Mouse (Mus musculus): ENCODE data around the gene Cd83. TPM values are rescaled to one million over a fixed set of nuclear protein-coding genes. Genes with fewer than 3 reads are reported as not detected.
A peak's percentile ranks its signal among the peaks of the same experiment; 100 is the strongest.

The Cd83 gene
- total RNA-seq, 2 experiments from 2014 or later, result 0.33 to 1.3 TPM

- TF ChIP-seq CTCF (IDR thresholded peaks at IDR 0.05), result no peak
- intact Hi-C loops (cut with DNase I), result no loop called here
- Histone ChIP-seq H3K27ac (no peak overlapping the region), H3K4me3 (no peak overlapping the region)
- DNase-seq, result no peak
Observed at GRCm38 (mm10) chr13:43822306-43822705, 37.7 kb downstream of the Cd83 start.

DNA sequence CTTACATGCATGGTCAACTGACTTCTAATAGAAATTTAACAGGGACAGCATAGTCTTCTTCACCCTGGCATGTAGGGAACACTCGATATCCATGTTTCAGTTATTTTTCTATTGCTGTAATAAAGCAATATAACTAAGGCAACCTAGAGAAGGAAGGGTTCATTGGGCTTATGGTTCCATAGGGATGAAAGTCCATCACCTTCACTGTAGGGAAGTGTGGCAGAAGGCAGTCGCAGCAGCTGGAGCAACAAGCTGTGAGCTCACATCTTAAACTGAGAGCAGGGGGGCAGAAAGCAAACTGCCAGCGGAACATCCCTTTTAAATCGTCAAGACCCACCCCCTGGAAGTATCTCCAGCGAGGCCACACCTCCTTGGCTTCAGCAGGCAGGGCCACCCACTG lies 44.1 kb downstream of the Cd83 start:
- no peak overlapping the region for H3K4me3 ChIP-seq
- TF ChIP-seq CTCF (IDR thresholded peaks at IDR 0.05), result no peak
- no peak overlapping the region for H3K27ac ChIP-seq
- no peak for DNase-seq
- intact Hi-C loops (cut with DNase I), result no loop called here

DNA sequence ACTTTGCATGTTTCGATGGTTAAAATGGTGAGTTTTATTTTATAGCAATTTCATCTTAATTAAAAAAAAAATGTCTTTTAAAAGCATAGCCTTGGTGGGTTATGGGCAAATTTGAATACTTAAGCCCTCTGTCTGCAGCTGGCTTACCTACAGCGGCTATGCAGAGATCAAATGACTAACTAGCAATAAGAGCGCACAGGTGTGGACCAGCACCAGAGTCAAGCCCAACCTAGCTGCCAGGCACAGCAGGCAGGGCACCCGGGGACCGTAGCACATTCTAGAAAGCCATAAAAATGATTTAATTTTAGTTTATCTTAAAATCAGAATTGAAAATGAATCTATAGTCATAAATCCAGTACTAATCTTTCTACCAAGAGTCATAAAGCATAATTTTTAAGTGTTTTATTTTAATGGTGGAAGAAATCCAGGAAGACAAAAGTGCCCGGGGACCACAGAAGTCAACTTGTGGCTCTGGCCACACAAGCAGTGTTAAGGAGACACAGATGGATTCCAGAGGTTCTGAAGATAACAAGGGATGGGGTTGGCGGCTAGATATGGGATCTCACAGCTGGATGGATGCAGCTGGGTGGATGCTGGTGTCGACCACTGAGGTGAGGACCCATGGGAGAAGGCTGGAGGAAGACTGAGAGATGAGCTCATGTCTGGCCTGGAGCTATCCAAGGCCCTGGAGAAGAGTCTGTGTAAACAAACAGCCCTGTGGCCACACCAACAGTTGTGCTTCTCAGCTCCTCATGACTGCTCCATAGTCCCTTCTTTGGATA lies 46.5 kb downstream of the Cd83 start:
- peak; percentile 51 for DNase-seq
- Histone ChIP-seq H3K4me3 (no peak overlapping the region), H3K27ac (no peak overlapping the region)
- intact Hi-C loops (cut with DNase I), result no loop called here
- TF ChIP-seq CTCF (IDR thresholded peaks at IDR 0.05), result no peak

- Histone ChIP-seq H3K27ac (no peak overlapping the region), H3K4me3 (no peak overlapping the region)
- no peak for TF ChIP-seq CTCF (IDR thresholded peaks at IDR 0.05)
- intact Hi-C loops (cut with DNase I), result no loop called here
- no peak for DNase-seq
Observed at GRCm38 (mm10) chr13:43832731-43833130, 48.2 kb downstream of the Cd83 start.

GRCm38 (mm10) chr13:43836376-43836775 lies 51.8 kb downstream of the Cd83 start:
- no peak overlapping the region for H3K4me3 ChIP-seq
- DNase-seq, result peak; percentile 31
- intact Hi-C loops (cut with DNase I), result no loop called here
- H3K27ac ChIP-seq, result no peak overlapping the region
- TF ChIP-seq CTCF (IDR thresholded peaks at IDR 0.05), result no peak

DNA sequence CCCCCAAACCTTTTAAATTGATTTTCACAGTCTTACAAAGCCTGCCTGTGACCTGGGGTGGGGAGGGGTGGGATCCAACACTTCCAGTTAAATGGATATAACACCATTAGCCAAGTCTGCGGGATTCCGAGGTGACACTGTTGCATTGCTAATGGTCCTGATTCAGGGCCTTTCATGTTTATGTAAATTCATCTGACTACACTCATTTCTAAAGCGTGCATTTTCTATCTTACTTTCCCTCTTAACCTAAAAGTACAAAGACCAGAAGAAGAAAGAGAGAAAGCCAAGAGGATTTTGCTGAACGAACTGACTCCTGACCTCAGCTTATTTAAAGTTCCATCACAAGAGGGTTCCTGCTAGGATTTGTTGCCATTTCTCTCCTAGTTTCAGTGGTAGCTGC lies 53.2 kb downstream of the Cd83 start:
- Histone ChIP-seq H3K27ac (no peak overlapping the region), H3K4me3 (no peak overlapping the region)
- intact Hi-C loops (cut with DNase I), result no loop called here
- DNase-seq, result no peak
- TF ChIP-seq CTCF (IDR thresholded peaks at IDR 0.05), result no peak

DNA sequence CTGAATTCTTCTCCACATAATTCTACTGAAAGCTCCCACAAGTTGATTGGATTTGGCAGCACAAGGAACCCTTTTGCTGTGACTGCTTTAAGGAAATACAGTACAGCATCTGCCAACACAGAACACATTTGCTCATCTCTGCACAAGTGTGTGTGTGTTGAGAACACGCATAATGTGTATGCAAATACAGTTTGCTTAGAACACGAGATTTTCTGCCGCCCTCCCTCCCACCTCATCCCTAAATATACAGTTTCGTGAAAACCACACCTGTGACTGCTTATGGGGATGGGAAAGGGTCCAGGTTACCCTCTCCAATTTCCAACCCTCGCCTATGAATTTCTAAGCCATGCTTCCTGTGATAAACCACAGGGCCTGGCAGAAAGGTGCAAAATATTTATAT lies 60.6 kb downstream of the Cd83 start:
- no peak for TF ChIP-seq CTCF (IDR thresholded peaks at IDR 0.05)
- H3K27ac ChIP-seq, result no peak overlapping the region
- no peak for DNase-seq
- H3K4me3 ChIP-seq, result no peak overlapping the region
- intact Hi-C loops (cut with DNase I), result no loop called here

GRCm38 (mm10) chr13:43847186-43847585 lies 62.6 kb downstream of the Cd83 start:
- no peak for TF ChIP-seq CTCF (IDR thresholded peaks at IDR 0.05)
- Histone ChIP-seq H3K4me3 (no peak overlapping the region), H3K27ac (no peak overlapping the region)
- intact Hi-C loops (cut with DNase I), result no loop called here
- no peak for DNase-seq

- H3K4me3 ChIP-seq, result no peak overlapping the region
- intact Hi-C loops (cut with DNase I), result no loop called here
- no peak for TF ChIP-seq CTCF (IDR thresholded peaks at IDR 0.05)
- DNase-seq, result no peak
- H3K27ac ChIP-seq, result no peak overlapping the region
Observed at GRCm38 (mm10) chr13:43849816-43850215, 65.2 kb downstream of the Cd83 start.

GRCm38 (mm10) chr13:43851108-43851507 lies 66.5 kb downstream of the Cd83 start:
- no peak for DNase-seq
- no peak overlapping the region for H3K4me3 ChIP-seq
- intact Hi-C loops (cut with DNase I), result no loop called here
- no peak overlapping the region for H3K27ac ChIP-seq
- no peak for TF ChIP-seq CTCF (IDR thresholded peaks at IDR 0.05)

Other genes starting within 250 kb of the Cd83 start
- gene Mcur1, start 224.6 kb upstream of the Cd83 start, total RNA-seq (2021), result 10 to 100 TPM; 30.4 to 36.1 TPM
- under 1 TPM in 1 of 2 experiments, not detected in 1; 0.08 TPM for gene Rnf182, start 169.1 kb upstream of the Cd83 start, total RNA-seq (2021)

All from gastrocnemius, adult 2 months (tissue).